Mouse (Mus musculus) embryonic fibroblast, embryonic 13.5 days (primary cell): ENCODE data around the gene Cnot3.

Experiments
- CTCF ChIP-seq: IDR thresholded peaks from 2 replicates; pipeline ENCODE4 v1.5.1; 2011; ENCODE audit warnings: mild to moderate bottlenecking, control low read depth, low read length, moderate library complexity, borderline replicate concordance; ENCODE audit not compliant: insufficient read depth
- POLR2A ChIP-seq: IDR thresholded peaks from 2 replicates; pipeline ENCODE4 v1.6.1; 2011; ENCODE audit warnings: low read depth, mild to moderate bottlenecking, control low read depth, low read length, moderate library complexity

GRCm38 (mm10) chr7:3706343-3706934, 61.4 kb downstream of the Cnot3 start:
- no peak for TF ChIP-seq CTCF
- no peak for TF ChIP-seq POLR2A
